Mouse (Mus musculus) neural tube, embryonic 11.5 days (tissue): ENCODE measurements at regions not wholly inside any gene's neighbourhood (a gene's known extent, or its start where the extent isn't known, plus 50 kb on each side); places are given as distances from the start of the nearest gene placed in this dataset.

Source experiments
- ATAC-seq: fragments of 200-750 bp; cut with Nextera tagmentation; 2 replicates; pipeline ENCODE4 v1.8.0; 2017; ENCODE audit warnings: moderate number of reproducible peaks, mild to moderate bottlenecking, moderate TSS enrichment, moderate library complexity; ENCODE audit not compliant: insufficient read depth, low FRiP score, low TSS enrichment
- DNase-seq: peaks from one replicate; pipeline ENCODE4 v3.0.0-alpha.2; 2015; ENCODE audit warnings: low spot score
- H3K27ac ChIP-seq: fragments of 300-500 bp; sonication (generic); 2 replicates; pipeline ENCODE4 v1.5.1; 2014; ENCODE audit warnings: low read depth, mild to moderate bottlenecking, low read length
- H3K27me3 ChIP-seq: fragments of 300-500 bp; sonication (generic); 2 replicates; pipeline ENCODE4 v1.6.1; 2014; ENCODE audit warnings: mild to moderate bottlenecking, low read length, mixed read lengths; ENCODE audit not compliant: control insufficient read depth, insufficient read depth
- H3K36me3 ChIP-seq: fragments of 300-500 bp; sonication (generic); 2 replicates; pipeline ENCODE4 v1.6.1; 2014; ENCODE audit warnings: mild to moderate bottlenecking, low read length, moderate library complexity, mixed read lengths; ENCODE audit not compliant: control insufficient read depth, insufficient read depth
- H3K4me1 ChIP-seq: fragments of 300-500 bp; sonication (generic); 2 replicates; pipeline ENCODE4 v1.6.1; 2014; ENCODE audit warnings: low read length, mixed read lengths; ENCODE audit not compliant: control insufficient read depth, insufficient read depth
- H3K4me2 ChIP-seq: fragments of 300-500 bp; sonication (generic); 2 replicates; pipeline ENCODE4 v1.6.1; 2014; ENCODE audit warnings: low read depth, mild to moderate bottlenecking, moderate library complexity
- H3K4me3 ChIP-seq: fragments of 300-500 bp; sonication (generic); 2 replicates; pipeline ENCODE4 v1.5.1; 2014; ENCODE audit warnings: low read depth, low read length
- H3K9ac ChIP-seq: fragments of 300-500 bp; sonication (generic); 2 replicates; pipeline ENCODE4 v1.6.1; 2014; ENCODE audit warnings: mild to moderate bottlenecking, low read length
- H3K9me3 ChIP-seq: fragments of 300-500 bp; sonication (generic); 2 replicates; pipeline ENCODE4 v1.6.1; 2016; ENCODE audit warnings: low read length; ENCODE audit not compliant: control insufficient read depth
- WGBS: fragments of 180-500 bp; shearing (Covaris S2); extraction: QIAGEN DNeasy Blood & Tissue Kit; methylation state at CpG from one replicate; pipeline ENCODE4 v1.1.7; 2014; 5-methylcytosine and 5-hydroxymethylcytosine counted together

DNA sequence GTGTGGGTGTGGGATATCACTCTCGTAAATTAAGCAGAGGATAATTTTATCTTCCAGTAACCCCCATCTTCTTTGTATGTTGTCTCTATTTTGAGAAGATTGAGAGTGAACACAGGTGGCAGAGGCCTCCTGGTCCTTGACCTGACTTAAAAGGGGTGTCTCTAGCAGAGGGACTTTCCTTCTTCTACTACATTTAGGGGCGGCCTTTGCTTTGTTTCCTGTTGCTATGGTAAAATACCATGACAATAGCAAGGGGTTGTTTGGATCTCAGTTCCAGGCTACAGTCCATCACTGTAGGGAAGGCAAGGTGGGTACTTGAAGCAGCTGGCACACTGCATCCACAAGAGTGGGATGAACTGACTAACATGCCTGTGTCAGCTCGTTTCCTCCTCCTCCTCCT is 189.3 kb upstream of the Stt3b start:
- Histone ChIP-seq H3K36me3 (no peaks in the 10 kb centered on the region), H3K27ac (no peak overlapping the region), H3K4me3 (no peak overlapping the region), H3K4me1 (no peaks in the 10 kb centered on the region), H3K4me2 (no peak overlapping the region), H3K9ac (no peak overlapping the region), H3K9me3 (no peaks in the 10 kb centered on the region), H3K27me3 (no peaks in the 10 kb centered on the region)
- DNase-seq (no peak), ATAC-seq (no peak)
- WGBS = 53% methylated on average over 3 of the region's 3 CpGs

DNA sequence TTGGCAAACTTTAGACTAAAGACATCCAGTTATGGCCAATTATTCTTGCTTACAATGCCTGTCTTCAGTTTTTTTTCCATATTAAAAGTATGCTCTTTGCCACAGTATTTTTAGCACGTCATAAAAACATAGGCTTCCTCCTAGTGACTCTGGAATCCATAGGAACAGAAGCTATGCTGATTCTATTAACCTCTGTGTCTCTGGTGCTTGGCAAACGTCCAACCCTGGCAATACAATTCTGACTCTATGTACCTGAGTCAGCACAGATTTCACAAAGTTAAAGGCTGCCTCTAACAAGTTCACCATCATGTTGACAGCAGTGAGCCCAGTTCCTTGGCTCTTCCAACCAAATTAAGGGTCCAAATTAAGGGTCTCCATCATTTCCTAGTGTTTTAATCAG is 194.6 kb upstream of the Stt3b start:
- H3K4me1 ChIP-seq = no peaks in the 10 kb centered on the region
- H3K9me3 ChIP-seq = no peaks in the 10 kb centered on the region
- no peak overlapping the region for H3K27ac ChIP-seq
- no peak overlapping the region for H3K4me2 ChIP-seq
- DNase-seq (no peak), ATAC-seq (no peak)
- H3K9ac ChIP-seq = no peak overlapping the region
- H3K36me3 ChIP-seq = no peaks in the 10 kb centered on the region
- no peaks in the 10 kb centered on the region for H3K27me3 ChIP-seq
- WGBS = 68% methylated on average over 2 of the region's 2 CpGs
- no peak overlapping the region for H3K4me3 ChIP-seq

DNA sequence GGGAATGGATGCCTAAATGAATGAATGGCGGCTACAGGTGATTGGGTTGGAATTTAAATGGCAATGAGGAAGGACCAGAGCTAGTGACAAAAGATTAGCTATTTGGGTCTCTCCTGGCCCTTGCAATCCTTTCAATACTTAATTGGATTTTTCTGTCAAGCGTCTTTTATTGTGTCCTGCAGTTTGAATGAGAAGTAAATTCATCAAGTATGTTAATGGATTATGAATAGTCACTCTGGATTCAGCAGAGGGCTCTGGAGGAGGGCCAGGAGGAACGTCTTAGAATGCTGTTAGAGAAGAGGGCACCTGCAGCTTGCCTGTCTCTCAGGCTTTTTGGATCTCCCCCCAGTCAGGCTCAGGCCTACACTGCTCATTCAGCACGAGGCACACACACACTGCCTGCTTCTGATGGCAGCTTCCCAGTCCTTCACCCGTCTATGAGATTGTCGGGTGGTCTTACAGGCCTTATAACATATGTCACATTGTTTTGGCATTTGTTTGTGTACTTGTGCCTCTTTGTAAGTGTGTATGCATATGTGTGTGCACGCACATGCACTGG is 197.0 kb upstream of the Stt3b start:
- H3K9ac ChIP-seq = no peak overlapping the region
- 81% methylated on average over 7 of the region's 7 CpGs for WGBS

DNA sequence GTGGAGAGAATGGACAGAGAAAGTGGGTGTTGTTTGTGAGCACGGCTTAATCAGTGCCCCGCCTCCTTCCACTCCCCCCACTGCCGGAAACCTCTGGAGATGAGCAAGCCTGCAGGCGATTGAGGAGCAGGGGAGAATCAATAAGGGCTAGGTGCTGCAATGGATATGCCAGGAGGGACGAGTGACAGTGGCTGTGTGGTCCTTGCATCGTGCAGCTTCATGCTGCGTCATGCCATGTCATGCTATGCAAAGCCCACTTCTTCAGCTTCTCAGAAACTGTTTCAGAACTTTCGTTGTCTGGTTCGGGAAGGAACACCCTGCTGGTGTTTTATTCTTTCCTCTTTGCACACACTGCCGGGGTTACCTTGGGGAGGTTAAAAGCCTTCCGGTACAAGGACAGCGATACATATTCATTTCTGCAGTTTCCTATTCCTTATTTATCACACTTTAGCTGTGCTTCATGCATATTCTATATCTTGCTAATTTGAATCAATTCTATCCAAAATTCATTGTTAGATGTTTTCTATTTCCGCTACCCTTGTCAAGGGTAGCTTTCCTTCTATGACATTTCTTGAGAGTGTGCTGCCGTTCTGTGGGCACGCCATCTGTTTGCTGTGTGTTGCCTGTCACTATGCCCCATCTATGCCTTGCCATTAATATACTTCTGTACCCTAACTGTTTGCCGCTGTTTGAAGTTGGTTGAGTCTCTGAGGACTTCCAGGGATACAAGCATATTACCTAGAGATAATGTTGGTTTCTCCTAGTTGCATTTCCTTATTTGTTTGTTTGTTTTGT is 202.8 kb upstream of the Stt3b start:
- ATAC-seq (no peak), DNase-seq (no peak)
- H3K4me3 ChIP-seq = no peak overlapping the region
- no peaks in the 10 kb centered on the region for H3K36me3 ChIP-seq
- H3K27ac ChIP-seq = no peak overlapping the region
- H3K9ac ChIP-seq = no peak overlapping the region
- 75% methylated on average over 16 of the region's 16 CpGs for WGBS
- no peak overlapping the region for H3K4me2 ChIP-seq
- no peaks in the 10 kb centered on the region for H3K27me3 ChIP-seq
- H3K9me3 ChIP-seq = 0 out of 2 replicates have a peak, but pooled peaks cover 3% of the 10 kb centered on the region
- no peaks in the 10 kb centered on the region for H3K4me1 ChIP-seq

More for the DNA sequence above, 197.0 kb upstream of the Stt3b start:
- Histone ChIP-seq H3K4me3 (no peak overlapping the region), H3K9me3 (no peaks in the 10 kb centered on the region), H3K27me3 (no peaks in the 10 kb centered on the region), H3K4me2 (no peak overlapping the region), H3K27ac (no peak overlapping the region), H3K4me1 (no peaks in the 10 kb centered on the region), H3K36me3 (no peaks in the 10 kb centered on the region)
- DNase-seq (no peak), ATAC-seq (no peak)

- no peaks in the 10 kb centered on the region for H3K27me3 ChIP-seq
- H3K36me3 ChIP-seq = no peaks in the 10 kb centered on the region
- no peaks in the 10 kb centered on the region for H3K4me1 ChIP-seq
- H3K4me3 ChIP-seq = no peak overlapping the region
- H3K9ac ChIP-seq = no peak overlapping the region
- DNase-seq = no peak
- H3K9me3 ChIP-seq = 0 out of 2 replicates have a peak, but pooled peaks cover 3% of the 10 kb centered on the region
- no peak for ATAC-seq
- no peak overlapping the region for H3K27ac ChIP-seq
- H3K4me2 ChIP-seq = no peak overlapping the region
These were observed 207.7 kb upstream of the Stt3b start for GRCm38 (mm10) chr9:115517903-115518302.

- ATAC-seq = no peak
- H3K9ac ChIP-seq = no peak overlapping the region
- no peak for DNase-seq
- H3K27ac ChIP-seq = no peak overlapping the region
- no peak overlapping the region for H3K4me3 ChIP-seq
- no peaks in the 10 kb centered on the region for H3K36me3 ChIP-seq
- H3K27me3 ChIP-seq = no peaks in the 10 kb centered on the region
- no peaks in the 10 kb centered on the region for H3K4me1 ChIP-seq
- WGBS = 59% methylated on average over 3 of the region's 3 CpGs
- H3K4me2 ChIP-seq = no peak overlapping the region
- H3K9me3 ChIP-seq = no peaks in the 10 kb centered on the region
These were observed 213.9 kb upstream of the Stt3b start for GRCm38 (mm10) chr9:115524161-115524560.

DNA sequence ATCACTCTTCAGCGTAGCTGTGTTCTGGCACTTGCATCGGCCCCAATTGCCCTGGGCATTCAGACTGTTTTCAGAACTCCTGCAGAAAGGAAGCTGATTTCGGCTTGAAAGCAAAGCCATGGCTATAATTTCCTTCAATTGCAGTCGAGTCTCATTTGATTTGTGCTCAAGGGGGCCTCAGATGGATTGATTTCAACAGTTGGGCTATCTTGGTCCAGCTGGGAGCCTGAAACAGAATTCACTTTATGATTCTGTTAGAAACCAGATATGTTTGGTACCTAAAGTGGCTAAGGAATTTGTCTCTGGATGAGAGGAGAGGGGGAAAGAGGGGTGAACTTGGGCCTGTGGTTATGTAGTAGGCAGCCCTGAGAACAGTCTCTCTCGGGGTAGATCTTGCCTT is 214.4 kb upstream of the Stt3b start:
- Histone ChIP-seq H3K9ac (no peak overlapping the region), H3K27me3 (no peaks in the 10 kb centered on the region), H3K27ac (no peak overlapping the region), H3K36me3 (no peaks in the 10 kb centered on the region), H3K4me2 (no peak overlapping the region), H3K9me3 (no peaks in the 10 kb centered on the region), H3K4me3 (no peak overlapping the region), H3K4me1 (no peaks in the 10 kb centered on the region)
- DNase-seq = no peak
- 53% methylated on average over 5 of the region's 5 CpGs for WGBS
- no peak for ATAC-seq

DNA sequence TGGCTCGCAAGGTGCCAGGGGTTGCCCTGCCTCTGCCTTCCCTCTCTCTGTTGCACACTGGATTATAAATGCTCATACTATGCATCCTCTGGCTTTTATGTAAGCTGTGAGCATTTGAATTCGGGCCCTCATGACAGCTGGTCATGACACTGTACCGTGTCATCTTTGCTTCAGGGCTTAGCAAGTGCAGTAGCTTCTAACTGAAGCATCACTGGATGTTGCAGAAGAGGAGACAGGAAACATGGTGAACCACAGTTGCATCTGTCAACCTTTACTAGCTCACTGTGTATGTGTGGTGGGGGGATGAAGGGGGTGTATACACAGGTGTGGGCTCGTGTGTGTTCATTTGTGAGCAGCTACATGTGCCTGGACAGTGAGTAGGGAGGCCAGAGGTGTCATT is 216.1 kb upstream of the Stt3b start:
- Histone ChIP-seq H3K9me3 (no peaks in the 10 kb centered on the region), H3K4me2 (no peak overlapping the region), H3K27me3 (no peaks in the 10 kb centered on the region), H3K4me3 (no peak overlapping the region), H3K9ac (no peak overlapping the region), H3K27ac (no peak overlapping the region), H3K36me3 (no peaks in the 10 kb centered on the region), H3K4me1 (no peaks in the 10 kb centered on the region)
- ATAC-seq (no peak), DNase-seq (no peak)
- WGBS = 86% methylated on average over 4 of the region's 4 CpGs

- no peaks in the 10 kb centered on the region for H3K4me1 ChIP-seq
- no peak overlapping the region for H3K4me2 ChIP-seq
- no peaks in the 10 kb centered on the region for H3K27me3 ChIP-seq
- H3K4me3 ChIP-seq = no peak overlapping the region
- no peak for DNase-seq
- H3K27ac ChIP-seq = no peak overlapping the region
- no peak overlapping the region for H3K9ac ChIP-seq
- ATAC-seq = no peak
- 90% methylated on average over 6 of the region's 6 CpGs for WGBS
- H3K9me3 ChIP-seq = no peaks in the 10 kb centered on the region
- no peaks in the 10 kb centered on the region for H3K36me3 ChIP-seq
These were observed 216.8 kb upstream of the Stt3b start for GRCm38 (mm10) chr9:115526981-115527380.
